Mouse (Mus musculus): Measurements from ENCODE around the gene Acat1. TPM values are rescaled to one million over a fixed set of nuclear protein-coding genes. Genes with fewer than 3 reads are reported as not detected.

The Acat1 gene
- polyA plus RNA-seq (2015; fragmentation: Nextera tagmentation; extraction: Ambion mirVana): 58.2 and 71.8 TPM in 2 replicates

- ATAC-seq (ENCODE audit: low read depth) (peak; percentile 99), DNase-seq (peak; percentile 84)
- Histone ChIP-seq H3K27me3 (no peaks in the 10 kb centered on the region), H3K4me3 (replicated peaks) (peak within 1 kb of the TSS; percentile 72), H3K4me1 (replicated peaks) (peaks cover 32% of the 10 kb centered on the region), H3K36me3 (0 out of 2 replicates have a peak, but pooled peaks cover 4% of the 10 kb centered on the region), H3K9ac (peak within 1 kb of the TSS; percentile 81), H3K4me2 (peak within 1 kb of the TSS; percentile 90), H3K9me3 (replicated peaks) (no peaks in the 10 kb centered on the region), H3K27ac (peak within 1 kb of the TSS; percentile 70)
- 4% methylated on average over 52 of the region's 52 CpGs for WGBS (ENCODE audit: insufficient replicate concordance)
These were observed at the start of gene Acat1 for GRCm38 (mm10) chr9:53609968-53610781. Gene Acat1, minus strand, starts transcription at chr9:53610382.

GRCm38 (mm10) chr9:53634796-53635195 is 24.6 kb upstream of the Acat1 start:
- no peak for ATAC-seq (ENCODE audit: low read depth)
- Histone ChIP-seq H3K27me3 (no peaks in the 10 kb centered on the region), H3K4me3 (replicated peaks) (no peak overlapping the region), H3K4me2 (no peak overlapping the region), H3K9ac (no peak overlapping the region), H3K4me1 (replicated peaks) (no peaks in the 10 kb centered on the region), H3K27ac (no peak overlapping the region), H3K36me3 (peaks cover 49% of the 10 kb centered on the region), H3K9me3 (replicated peaks) (no peaks in the 10 kb centered on the region)
- no peak for DNase-seq
- 82% methylated on average over 6 of the region's 6 CpGs for WGBS (ENCODE audit: insufficient replicate concordance)

GRCm38 (mm10) chr9:53615246-53615645 is 5.1 kb upstream of the Acat1 start:
- Histone ChIP-seq H3K27ac (no peak overlapping the region), H3K9me3 (replicated peaks) (no peaks in the 10 kb centered on the region), H3K4me2 (no peak overlapping the region), H3K9ac (no peak overlapping the region), H3K27me3 (no peaks in the 10 kb centered on the region), H3K36me3 (peaks cover 34% of the 10 kb centered on the region), H3K4me3 (replicated peaks) (no peak overlapping the region), H3K4me1 (replicated peaks) (0 out of 2 replicates have a peak, but pooled peaks cover 2% of the 10 kb centered on the region)
- WGBS (ENCODE audit: insufficient replicate concordance): 79% methylated on average over 8 of the region's 8 CpGs
- DNase-seq (no peak), ATAC-seq (ENCODE audit: low read depth) (no peak)

GRCm38 (mm10) chr9:53614286-53614685 is 4.1 kb upstream of the Acat1 start:
- Histone ChIP-seq H3K9ac (no peak overlapping the region), H3K36me3 (peaks cover 27% of the 10 kb centered on the region), H3K27me3 (no peaks in the 10 kb centered on the region), H3K9me3 (replicated peaks) (no peaks in the 10 kb centered on the region), H3K4me3 (replicated peaks) (no peak overlapping the region), H3K4me2 (no peak overlapping the region), H3K4me1 (replicated peaks) (peaks cover 11% of the 10 kb centered on the region), H3K27ac (no peak overlapping the region)
- DNase-seq: no peak
- ATAC-seq (ENCODE audit: low read depth): no peak
- 67% methylated on average over 4 of the region's 4 CpGs for WGBS (ENCODE audit: insufficient replicate concordance)

- ATAC-seq (ENCODE audit: low read depth): no peak
- WGBS (ENCODE audit: insufficient replicate concordance): 64% methylated on average over 12 of the region's 12 CpGs
- peak overlapping the region; percentile 81 for H3K9ac ChIP-seq
- peak overlapping the region; percentile 72 for H3K4me3 ChIP-seq (replicated peaks)
- H3K27ac ChIP-seq: peak overlapping the region; percentile 70
- no peaks in the 10 kb centered on the region for H3K9me3 ChIP-seq (replicated peaks)
- H3K27me3 ChIP-seq: no peaks in the 10 kb centered on the region
- H3K4me1 ChIP-seq (replicated peaks): peaks cover 39% of the 10 kb centered on the region
- DNase-seq: no peak
- H3K4me2 ChIP-seq: peak overlapping the region; percentile 90
- no peaks in the 10 kb centered on the region for H3K36me3 ChIP-seq
These were observed 745 bp downstream of the Acat1 start for GRCm38 (mm10) chr9:53609306-53609967.

- Histone ChIP-seq H3K27me3 (no peaks in the 10 kb centered on the region), H3K4me1 (replicated peaks) (peaks cover 53% of the 10 kb centered on the region), H3K9me3 (replicated peaks) (no peaks in the 10 kb centered on the region), H3K27ac (no peak overlapping the region), H3K36me3 (no peaks in the 10 kb centered on the region), H3K9ac (no peak overlapping the region), H3K4me3 (replicated peaks) (no peak overlapping the region), H3K4me2 (peak overlapping the region; percentile 90)
- ATAC-seq (ENCODE audit: low read depth) (no peak), DNase-seq (no peak)
- WGBS (ENCODE audit: insufficient replicate concordance): 84% methylated on average over 4 of the region's 4 CpGs
These were observed 2.4 kb downstream of the Acat1 start for GRCm38 (mm10) chr9:53607816-53608215.

GRCm38 (mm10) chr9:53607192-53607591 is 3.0 kb downstream of the Acat1 start:
- no peaks in the 10 kb centered on the region for H3K9me3 ChIP-seq (replicated peaks)
- H3K27me3 ChIP-seq: no peaks in the 10 kb centered on the region
- peaks cover 55% of the 10 kb centered on the region for H3K4me1 ChIP-seq (replicated peaks)
- no peak overlapping the region for H3K4me2 ChIP-seq
- WGBS (ENCODE audit: insufficient replicate concordance): 80% methylated on average over 3 of the region's 3 CpGs
- ATAC-seq (ENCODE audit: low read depth): no peak
- H3K36me3 ChIP-seq: no peaks in the 10 kb centered on the region
- no peak for DNase-seq
- H3K27ac ChIP-seq: no peak overlapping the region
- H3K4me3 ChIP-seq (replicated peaks): no peak overlapping the region
- no peak overlapping the region for H3K9ac ChIP-seq

GRCm38 (mm10) chr9:53604954-53605353 is 5.2 kb downstream of the Acat1 start:
- WGBS (ENCODE audit: insufficient replicate concordance): 79% methylated on average over 5 of the region's 5 CpGs
- Histone ChIP-seq H3K4me3 (replicated peaks) (no peak overlapping the region), H3K9me3 (replicated peaks) (no peaks in the 10 kb centered on the region), H3K4me1 (replicated peaks) (peaks cover 54% of the 10 kb centered on the region), H3K27ac (no peak overlapping the region), H3K9ac (no peak overlapping the region), H3K27me3 (no peaks in the 10 kb centered on the region), H3K4me2 (no peak overlapping the region), H3K36me3 (no peaks in the 10 kb centered on the region)
- no peak for ATAC-seq (ENCODE audit: low read depth)
- DNase-seq: no peak

- Histone ChIP-seq H3K9me3 (replicated peaks) (no peaks in the 10 kb centered on the region), H3K27ac (peak overlapping the region; percentile 55), H3K4me1 (replicated peaks) (peaks cover 44% of the 10 kb centered on the region), H3K36me3 (no peaks in the 10 kb centered on the region), H3K27me3 (no peaks in the 10 kb centered on the region), H3K4me3 (replicated peaks) (no peak overlapping the region), H3K9ac (no peak overlapping the region), H3K4me2 (no peak overlapping the region)
- WGBS (ENCODE audit: insufficient replicate concordance): 70% methylated on average over 3 of the region's 3 CpGs
- 0 out of 2 replicates have a peak, but pooled peaks have one; percentile 12 for ATAC-seq (ENCODE audit: low read depth)
- no peak for DNase-seq
These were observed 6.3 kb downstream of the Acat1 start for GRCm38 (mm10) chr9:53603849-53604248.

GRCm38 (mm10) chr9:53603384-53603783 is 6.8 kb downstream of the Acat1 start:
- Histone ChIP-seq H3K9ac (no peak overlapping the region), H3K9me3 (replicated peaks) (no peaks in the 10 kb centered on the region), H3K4me1 (replicated peaks) (peaks cover 43% of the 10 kb centered on the region), H3K4me2 (no peak overlapping the region), H3K36me3 (no peaks in the 10 kb centered on the region), H3K4me3 (replicated peaks) (no peak overlapping the region), H3K27me3 (no peaks in the 10 kb centered on the region), H3K27ac (peak overlapping the region; percentile 55)
- DNase-seq (no peak), ATAC-seq (ENCODE audit: low read depth) (0 out of 2 replicates have a peak, but pooled peaks have one; percentile 24)
- WGBS (ENCODE audit: insufficient replicate concordance): 45% methylated on average over 1 of the region's 1 CpGs

GRCm38 (mm10) chr9:53601541-53601940 is 8.6 kb downstream of the Acat1 start:
- Histone ChIP-seq H3K4me1 (replicated peaks) (peaks cover 41% of the 10 kb centered on the region), H3K9me3 (replicated peaks) (no peaks in the 10 kb centered on the region), H3K27me3 (no peaks in the 10 kb centered on the region), H3K27ac (no peak overlapping the region), H3K36me3 (no peaks in the 10 kb centered on the region), H3K4me2 (no peak overlapping the region), H3K4me3 (replicated peaks) (no peak overlapping the region), H3K9ac (no peak overlapping the region)
- WGBS (ENCODE audit: insufficient replicate concordance): 80% methylated on average over 2 of the region's 2 CpGs
- DNase-seq (no peak), ATAC-seq (ENCODE audit: low read depth) (peak; percentile 44)

Data from liver, embryonic 13.5 days (tissue).